In genomic region chr16:4643670-4644419, GRCm38 (mm10) we compare ENCODE assay signal across 7 mouse cellular contexts. TPM values are rescaled to one million over a fixed set of nuclear protein-coding genes. Genes with fewer than 3 reads are reported as not detected.
DNase-seq lines count a peak whose midpoint lies in the region; ATAC-seq lines count a peak whose summit lies in the region.

No protein-coding gene starts in this region.

- 0 out of 2 replicates have a peak overlapping the region, but pooled peaks have one; percentile 37 for H3K27ac ChIP-seq in embryonic facial prominence, embryonic 10.5 days (replicated peaks)
- peak overlapping the region; percentile 96 for H3K27ac ChIP-seq in kidney, embryonic 15.5 days
- H3K27ac ChIP-seq in limb, embryonic 11.5 days (replicated peaks; ENCODE audit: low read depth, low read length): no peak overlapping the region

- H3K9me3 ChIP-seq in embryonic facial prominence, embryonic 10.5 days: no peaks in the 10 kb centered on the region
- H3K9me3 ChIP-seq in kidney, embryonic 15.5 days (replicated peaks): no peaks in the 10 kb centered on the region
- no peaks in the 10 kb centered on the region for H3K9me3 ChIP-seq in limb, embryonic 11.5 days (ENCODE audit: control insufficient read depth, low read length)

- no peak for ATAC-seq in kidney, embryonic 15.5 days (replicated peaks; ENCODE audit: low FRiP score)
- no peak for ATAC-seq in limb, embryonic 11.5 days (ENCODE audit: insufficient number of reproducible peaks, low FRiP score, low TSS enrichment, low read depth)

- H3K4me1 ChIP-seq in embryonic facial prominence, embryonic 10.5 days: peaks cover 98% of the 10 kb centered on the region
- H3K4me1 ChIP-seq in kidney, embryonic 15.5 days: peaks cover 90% of the 10 kb centered on the region
- H3K4me1 ChIP-seq in limb, embryonic 11.5 days (ENCODE audit: control insufficient read depth, insufficient read depth, low read length): peaks cover 67% of the 10 kb centered on the region

- peaks cover 51% of the 10 kb centered on the region for H3K36me3 ChIP-seq in embryonic facial prominence, embryonic 10.5 days (replicated peaks)
- H3K36me3 ChIP-seq in kidney, embryonic 15.5 days: peaks cover 33% of the 10 kb centered on the region
- peaks cover 13% of the 10 kb centered on the region for H3K36me3 ChIP-seq in limb, embryonic 11.5 days (ENCODE audit: control insufficient read depth, insufficient read depth, low read length)

- H3K4me2 ChIP-seq in kidney, embryonic 15.5 days: peak overlapping the region; percentile 73
- peak overlapping the region; percentile 12; the same call in 1 of the 2 replicates for H3K4me2 ChIP-seq in limb, embryonic 11.5 days (ENCODE audit: low read depth, severe bottlenecking)

- WGBS in embryonic facial prominence, embryonic 10.5 days: 73% methylated on average over 11 of the region's 11 CpGs
- WGBS in kidney, embryonic 15.5 days: 67% methylated on average over 11 of the region's 11 CpGs
- 82% methylated on average over 11 of the region's 11 CpGs for whole genome bisulfite sequencing in limb, embryonic 11.5 days

- no peaks in the 10 kb centered on the region for H3K27me3 ChIP-seq in embryonic facial prominence, embryonic 10.5 days (replicated peaks; ENCODE audit: low read depth, poor library complexity, severe bottlenecking)
- no peaks in the 10 kb centered on the region for H3K27me3 ChIP-seq in kidney, embryonic 15.5 days
- H3K27me3 ChIP-seq in limb, embryonic 11.5 days (ENCODE audit: control insufficient read depth, insufficient read depth, low read length): no peaks in the 10 kb centered on the region

- H3K9ac ChIP-seq in kidney, embryonic 15.5 days: no peak overlapping the region
- no peak overlapping the region for H3K9ac ChIP-seq in limb, embryonic 11.5 days (ENCODE audit: low read length)

- peak; percentile 90 to 91 for DNase-seq in adrenal gland, postnatal 36 days
- DNase-seq in embryonic facial prominence, embryonic 10.5 days (ENCODE audit: low spot score): peak; percentile 21
- DNase-seq in heart, adult 9 months (ENCODE audit: low spot score in 2 of 2): peak; percentile 82 to 89
- DNase-seq in limb, embryonic 11.5 days (ENCODE audit: low spot score): no peak
- peak; percentile 89 to 90 for DNase-seq in right cerebral cortex, postnatal 10 days (ENCODE audit: low spot score in 2 of 2)
- DNase-seq in embryo, embryonic 11 days: no peak

- no peak overlapping the region for H3K4me3 ChIP-seq in embryonic facial prominence, embryonic 10.5 days
- H3K4me3 ChIP-seq in kidney, embryonic 15.5 days (replicated peaks): no peak overlapping the region
- no peak overlapping the region for H3K4me3 ChIP-seq in limb, embryonic 11.5 days (ENCODE audit: low read depth, low read length)

RNA-seq across cellular contexts. Expression of gene Dnaja3, which starts 4.1 kb away (rescaled TPM):
- total RNA-seq in adrenal gland, postnatal 36 days (2021): 100 to 1,000 TPM; 118 to 143 TPM
- polyA plus RNA-seq in embryonic facial prominence, embryonic 10.5 days (2016; fragmentation: Nextera tagmentation; extraction: Ambion mirVana): 66.6 and 66.7 TPM in 2 replicates
- 77.7 and 81.4 TPM in 2 replicates for polyA plus RNA-seq in kidney, embryonic 15.5 days (2015; fragmentation: Nextera tagmentation; extraction: Ambion mirVana)
- polyA plus RNA-seq in limb, embryonic 11.5 days (2014; fragmentation: Nextera tagmentation; extraction: Ambion mirVana): 56.5 and 59.1 TPM in 2 replicates

RNA-seq across cellular contexts. Expression of gene Vasn, which starts 4.1 kb away (rescaled TPM):
- 10 to 100 TPM in 1 of 2 experiments, 1 to 10 TPM in 1; 8.9 to 15.1 TPM for total RNA-seq in adrenal gland, postnatal 36 days (2021)
- polyA plus RNA-seq in embryonic facial prominence, embryonic 10.5 days (2016; fragmentation: Nextera tagmentation; extraction: Ambion mirVana): 14.4 and 16.2 TPM in 2 replicates
- polyA plus RNA-seq in kidney, embryonic 15.5 days (2015; fragmentation: Nextera tagmentation; extraction: Ambion mirVana): 22.7 and 23.5 TPM in 2 replicates
- 20.2 and 22.3 TPM in 2 replicates for polyA plus RNA-seq in limb, embryonic 11.5 days (2014; fragmentation: Nextera tagmentation; extraction: Ambion mirVana)

RNA-seq across cellular contexts. Expression of gene Pam16, which starts 19.1 kb away (rescaled TPM):
- total RNA-seq in adrenal gland, postnatal 36 days (2021): 100 to 1,000 TPM in 1 of 2 experiments, 10 to 100 TPM in 1; 95.3 to 109 TPM
- polyA plus RNA-seq in embryonic facial prominence, embryonic 10.5 days (2016; fragmentation: Nextera tagmentation; extraction: Ambion mirVana): 92.6 and 97.5 TPM in 2 replicates
- 90.1 and 92.6 TPM in 2 replicates for polyA plus RNA-seq in kidney, embryonic 15.5 days (2015; fragmentation: Nextera tagmentation; extraction: Ambion mirVana)
- polyA plus RNA-seq in limb, embryonic 11.5 days (2014; fragmentation: Nextera tagmentation; extraction: Ambion mirVana): 107 and 115 TPM in 2 replicates

RNA-seq across cellular contexts. Expression of gene Coro7, which starts 35.7 kb away (rescaled TPM):
- 10 to 100 TPM; 24.6 to 25.1 TPM for total RNA-seq in adrenal gland, postnatal 36 days (2021)
- 23.3 and 23.9 TPM in 2 replicates for polyA plus RNA-seq in embryonic facial prominence, embryonic 10.5 days (2016; fragmentation: Nextera tagmentation; extraction: Ambion mirVana)
- 19.8 and 22.0 TPM in 2 replicates for polyA plus RNA-seq in kidney, embryonic 15.5 days (2015; fragmentation: Nextera tagmentation; extraction: Ambion mirVana)
- polyA plus RNA-seq in limb, embryonic 11.5 days (2014; fragmentation: Nextera tagmentation; extraction: Ambion mirVana): 13.1 and 15.7 TPM in 2 replicates

RNA-seq across cellular contexts. Expression of gene Glis2, which starts 49.3 kb away (rescaled TPM):
- 10 to 100 TPM; 19.9 to 20.1 TPM for total RNA-seq in adrenal gland, postnatal 36 days (2021)
- polyA plus RNA-seq in embryonic facial prominence, embryonic 10.5 days (2016; fragmentation: Nextera tagmentation; extraction: Ambion mirVana): 22.2 and 22.3 TPM in 2 replicates
- 41.2 and 43.8 TPM in 2 replicates for polyA plus RNA-seq in kidney, embryonic 15.5 days (2015; fragmentation: Nextera tagmentation; extraction: Ambion mirVana)
- 26.2 and 27.4 TPM in 2 replicates for polyA plus RNA-seq in limb, embryonic 11.5 days (2014; fragmentation: Nextera tagmentation; extraction: Ambion mirVana)

Comparison
In these comparisons a context has a peak if more than half of its experiments do, and no peak if none do; other contexts are left out.
1. DNase-seq: peak in adrenal gland, postnatal 36 days (2 of 2), embryonic facial prominence, embryonic 10.5 days (single experiment), heart, adult 9 months (2 of 2) and right cerebral cortex, postnatal 10 days (2 of 2); none in limb, embryonic 11.5 days (single experiment) and embryo, embryonic 11 days (single experiment).